Mouse (Mus musculus) CD8-positive naive resting alpha-beta T cell, adult 57 days (primary cell): ENCODE data around the gene Glud1. TPM values are rescaled to one million over a fixed set of nuclear protein-coding genes. Genes with fewer than 3 reads are reported as not detected.

Experiments used
- total RNA-seq: library from RNA; stranded (reverse); gene quantifications from one replicate; pipeline ENCODE4 v1.2.4, GENCODE M21; 2023

Glud1 gene
- total RNA-seq = 145 TPM

GRCm38 (mm10) chr14:34310234-34310965 lies at the start of gene Glud1, which contains the start of gene Shld2:
Gene Glud1 (plus strand): TSS chr14:34310727.
Gene Shld2 (minus strand): TSS chr14:34310493.

GRCm38 (mm10) chr14:34355301-34355700 lies 44.8 kb downstream of the Glud1 start, which contains the start of gene Fam25c:
Gene Fam25c (minus strand): TSS chr14:34355433.

GRCm38 (mm10) chr14:34374577-34374976 lies 64.0 kb downstream of the Glud1 start, which contains the start of gene Sncg:
Gene Sncg (minus strand): TSS chr14:34374789.

DNA sequence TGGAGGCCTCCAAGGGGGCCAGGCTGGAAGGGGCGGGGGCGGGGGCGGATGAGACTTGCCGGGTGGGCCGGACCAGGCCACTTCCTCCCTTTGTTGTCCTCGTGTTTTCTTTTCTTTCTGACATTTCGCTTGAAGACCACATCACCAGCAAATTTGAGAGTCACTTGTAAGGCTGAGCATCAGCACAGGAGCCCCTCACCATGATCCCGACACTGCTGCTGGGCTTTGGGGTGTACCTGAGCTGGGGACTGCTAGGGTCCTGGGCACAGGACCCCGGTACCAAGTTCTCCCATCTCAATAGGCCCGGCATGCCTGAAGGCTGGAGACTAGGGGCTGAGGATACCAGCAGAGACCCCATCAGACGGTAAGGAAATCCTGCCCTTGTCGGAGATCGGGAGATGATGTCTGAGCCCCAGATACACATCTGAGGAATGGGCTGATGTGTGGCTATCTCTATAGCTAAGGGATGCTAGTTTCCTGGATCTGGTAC lies 64.9 kb downstream of the Glud1 start, which contains the start of gene Mmrn2:
Gene Mmrn2, plus strand, starts transcription at position 51 of the 490 bp plus-strand sequence.

Other genes with a start within 250 kb of the Glud1 start
- not detected for gene Anxa8, start 224.7 kb upstream of the Glud1 start, total RNA-seq
- gene A630023A22Rik, start 208.0 kb upstream of the Glud1 start, total RNA-seq = not detected
- not detected for gene Npy4r, start 158.2 kb upstream of the Glud1 start, total RNA-seq
- not detected for gene Gprin2, start 109.1 kb upstream of the Glud1 start, total RNA-seq
- not detected for gene Syt15, start 91.1 kb upstream of the Glud1 start, total RNA-seq
- gene Shld2, start 234 bp upstream of the Glud1 start, total RNA-seq = 24.5 TPM
- not detected for gene Fam25c, start 44.7 kb downstream of the Glud1 start, total RNA-seq
- gene Sncg, start 64.1 kb downstream of the Glud1 start, total RNA-seq = not detected
- not detected for gene Mmrn2, start 64.7 kb downstream of the Glud1 start, total RNA-seq
- gene Bmpr1a, start 192.6 kb downstream of the Glud1 start, total RNA-seq = 2.0 TPM
- gene 9230112D13Rik, start 212.1 kb downstream of the Glud1 start, total RNA-seq = not detected